Mouse (Mus musculus) MEL (cell line): ENCODE data around the gene Arhgap42. TPM values are rescaled to one million over a fixed set of nuclear protein-coding genes. Genes with fewer than 3 reads are reported as not detected.

ENCODE experiments used
- DNase-seq: peaks from one replicate; pipeline ENCODE4 v3.0.0; 2011; ENCODE audit warnings: low read depth, low spot score
- H3K27ac ChIP-seq: 2 replicates; pipeline ENCODE4 v1.5.1; 2012; ENCODE audit warnings: low read depth, mild to moderate bottlenecking, control low read depth, low read length, moderate library complexity; ENCODE audit not compliant: control insufficient read depth
- H3K27me3 ChIP-seq, 2 experiments: fragments of 150-350 bp in 1 of 2; sonication (generic) in 1 of 2; 2 replicates each; pipeline ENCODE4 v1.6.1; 2012; ENCODE audit warnings: low read length in 2 of 2, mild to moderate bottlenecking in 2 of 2, improper control_type of control experiment in 1 of 2, moderate library complexity in 1 of 2; ENCODE audit not compliant: insufficient read depth in 2 of 2, control insufficient read depth in 1 of 2
- H3K36me3 ChIP-seq, 2 experiments: 2 replicates each; pipeline ENCODE4 v1.6.1; 2012 to 2014; ENCODE audit warnings: low read length in 2 of 2, improper control_type of control experiment in 1 of 2, inconsistent platforms in 1 of 2, mild to moderate bottlenecking in 1 of 2; ENCODE audit not compliant: insufficient read depth in 2 of 2, control insufficient read depth in 1 of 2
- H3K4me1 ChIP-seq, 2 experiments: fragments of 150-350 bp in 1 of 2; sonication (generic) in 1 of 2; 2 replicates each; pipeline ENCODE4 v1.6.1; 2012; ENCODE audit warnings: low read length in 2 of 2, improper control_type of control experiment in 1 of 2, mild to moderate bottlenecking in 1 of 2; ENCODE audit not compliant: insufficient read depth in 2 of 2, control insufficient read depth in 1 of 2
- H3K4me3 ChIP-seq, 2 experiments: fragments of 150-350 bp in 1 of 2; sonication (generic) in 1 of 2; 2 replicates each; pipeline ENCODE4 v1.5.1; 2012; ENCODE audit warnings: low read depth in 2 of 2, low read length in 2 of 2, mild to moderate bottlenecking in 2 of 2, moderate library complexity in 2 of 2, control low read depth in 1 of 2, improper control_type of control experiment in 1 of 2; ENCODE audit not compliant: control insufficient read depth in 1 of 2, insufficient read depth in 1 of 2
- H3K79me2 ChIP-seq: 2 replicates; pipeline ENCODE4 v1.6.1; 2012; ENCODE audit warnings: mild to moderate bottlenecking, low read length, moderate library complexity; ENCODE audit not compliant: control insufficient read depth, poor library complexity, insufficient read depth
- H3K9ac ChIP-seq: 2 replicates; pipeline ENCODE4 v1.6.1; 2012; ENCODE audit warnings: low read depth, mild to moderate bottlenecking, control low read depth, low read length, moderate library complexity; ENCODE audit not compliant: control insufficient read depth, poor library complexity, severe bottlenecking
- H3K9me3 ChIP-seq: fragments of 150-350 bp; sonication (generic); replicated peaks from 2 replicates; pipeline ENCODE4 v1.6.1; 2012; ENCODE audit warnings: mild to moderate bottlenecking, low read length, improper control_type of control experiment, moderate library complexity; ENCODE audit not compliant: insufficient read depth
- BHLHE40 ChIP-seq: IDR thresholded peaks from 2 replicates; pipeline ENCODE4 v1.6.1; 2012; ENCODE audit warnings: low read depth, mild to moderate bottlenecking, inconsistent platforms, low read length, improper control_type of control experiment, borderline replicate concordance
- CTCF ChIP-seq, 3 experiments: IDR thresholded peaks in 2 of 3; conservative IDR thresholded peaks in 1 of 3; 2 replicates each; pipeline ENCODE4 v1.5.1; 2011 to 2012; ENCODE audit warnings: low read length in 3 of 3, low read depth in 2 of 3, mild to moderate bottlenecking in 2 of 3, improper control_type of control experiment in 1 of 3, inconsistent platforms in 1 of 3, mixed read lengths in 1 of 3, moderate library complexity in 1 of 3; ENCODE audit not compliant: control insufficient read depth in 1 of 3, insufficient read depth in 1 of 3, poor library complexity in 1 of 3, severe bottlenecking in 1 of 3
- EP300 ChIP-seq, 2 experiments: IDR thresholded peaks; 2 replicates each; pipeline ENCODE4 v1.6.1; 2011; ENCODE audit warnings: improper control_type of control experiment in 2 of 2, low read length in 2 of 2, low read depth in 1 of 2, mild to moderate bottlenecking in 1 of 2
- GABPA ChIP-seq: IDR thresholded peaks from 2 replicates; pipeline ENCODE4 v1.6.1; 2012; ENCODE audit warnings: low read depth, mild to moderate bottlenecking, inconsistent platforms, low read length, improper control_type of control experiment, moderate library complexity
- JUND ChIP-seq: IDR thresholded peaks from 2 replicates; pipeline ENCODE4 v1.6.1; 2011; ENCODE audit warnings: low read depth, mild to moderate bottlenecking, improper control_type of control experiment, low read length
- MAX ChIP-seq: IDR thresholded peaks from 2 replicates; pipeline ENCODE4 v1.6.1; 2011; ENCODE audit warnings: low read length, improper control_type of control experiment
- MAZ ChIP-seq: IDR thresholded peaks from 2 replicates; pipeline ENCODE4 v1.6.1; 2012; ENCODE audit warnings: low read depth, mild to moderate bottlenecking, inconsistent platforms, low read length, improper control_type of control experiment
- MEF2A ChIP-seq: IDR thresholded peaks from 2 replicates; pipeline ENCODE4 v1.6.1; 2014; ENCODE audit warnings: low read depth, mild to moderate bottlenecking, inconsistent platforms, low read length, improper control_type of control experiment; ENCODE audit not compliant: poor library complexity, insufficient replicate concordance, severe bottlenecking; ENCODE audit errors: extremely low read depth
- MXI1 ChIP-seq: IDR thresholded peaks from 2 replicates; pipeline ENCODE4 v1.6.1; 2011; ENCODE audit warnings: mild to moderate bottlenecking, low read depth, low read length, improper control_type of control experiment
- MYB ChIP-seq: IDR thresholded peaks from 2 replicates; pipeline ENCODE4 v1.6.1; 2011; ENCODE audit warnings: mild to moderate bottlenecking, low read depth, low read length, improper control_type of control experiment
- MYC ChIP-seq: IDR thresholded peaks from 2 replicates; pipeline ENCODE4 v1.6.1; 2011; ENCODE audit warnings: low read depth, mild to moderate bottlenecking, low read length, improper control_type of control experiment, moderate library complexity
- NELFE ChIP-seq: IDR thresholded peaks from 2 replicates; pipeline ENCODE4 v1.6.1; 2011; ENCODE audit warnings: low read depth, low read length, improper control_type of control experiment
- POLR2AphosphoS2 ChIP-seq: IDR thresholded peaks from 2 replicates; pipeline ENCODE4 v1.6.1; 2011; ENCODE audit warnings: low read length, improper control_type of control experiment
- POLR2AphosphoS5 ChIP-seq: IDR thresholded peaks from 2 replicates; pipeline ENCODE4 v1.6.1; 2012; ENCODE audit warnings: low read depth, borderline replicate concordance, mild to moderate bottlenecking, inconsistent platforms, low read length, moderate library complexity, mixed read lengths
- SMC3 ChIP-seq: IDR thresholded peaks from 2 replicates; pipeline ENCODE4 v1.6.1; 2011; ENCODE audit warnings: low read depth, low read length, improper control_type of control experiment
- TAL1 ChIP-seq: IDR thresholded peaks from 2 replicates; pipeline ENCODE4 v1.6.1; 2012; ENCODE audit warnings: mild to moderate bottlenecking, inconsistent platforms, low read length, moderate library complexity, mixed read lengths
- TBP ChIP-seq: IDR thresholded peaks from 2 replicates; pipeline ENCODE4 v1.8.0; 2011; ENCODE audit warnings: low read depth, low read length, improper control_type of control experiment
- TCF12 ChIP-seq: IDR thresholded peaks from 2 replicates; pipeline ENCODE4 v1.6.1; 2014; ENCODE audit warnings: low read depth, mild to moderate bottlenecking, inconsistent platforms, low read length, improper control_type of control experiment, moderate library complexity
- UBTF ChIP-seq: IDR thresholded peaks from 2 replicates; pipeline ENCODE4 v1.6.1; 2012; ENCODE audit warnings: low read depth, mild to moderate bottlenecking, inconsistent platforms, low read length, improper control_type of control experiment, moderate library complexity, borderline replicate concordance; ENCODE audit not compliant: insufficient read depth
- USF1 ChIP-seq: IDR thresholded peaks from 2 replicates; pipeline ENCODE4 v1.6.1; 2014; ENCODE audit warnings: low read depth, mild to moderate bottlenecking, inconsistent platforms, low read length, improper control_type of control experiment, moderate library complexity
- USF2 ChIP-seq, 2 experiments: IDR thresholded peaks; 2 replicates each; pipeline ENCODE4 v1.6.1; 2011 to 2012; ENCODE audit warnings: improper control_type of control experiment in 2 of 2, low read length in 2 of 2, borderline replicate concordance in 1 of 2, inconsistent platforms in 1 of 2, low read depth in 1 of 2, mild to moderate bottlenecking in 1 of 2; ENCODE audit not compliant: insufficient read depth in 1 of 2
- ZC3H11A ChIP-seq: IDR thresholded peaks from 2 replicates; pipeline ENCODE4 v1.6.1; 2012; ENCODE audit warnings: low read depth, mild to moderate bottlenecking, inconsistent platforms, low read length, improper control_type of control experiment
- ZMIZ1 ChIP-seq: IDR thresholded peaks from 2 replicates; pipeline ENCODE4 v1.6.1; 2012; ENCODE audit warnings: low read depth, mild to moderate bottlenecking, inconsistent platforms, low read length, improper control_type of control experiment, moderate library complexity
- ZNF384 ChIP-seq: IDR thresholded peaks from 2 replicates; pipeline ENCODE4 v1.6.1; 2012; ENCODE audit warnings: low read depth, mild to moderate bottlenecking, inconsistent platforms, low read length, improper control_type of control experiment
- polyA plus RNA-seq, 2 experiments: library from polyadenylated mRNA; stranded (reverse) in 1 of 2; unstranded in 1 of 2; fragments of >175 nt in 1 of 2; fragments of >200 nt in 1 of 2; gene quantifications; 2 replicates each; pipeline versions ENCODE4 v1.2.1 to v1.2.4; 2012; ENCODE audit warnings: low replicate concordance in 2 of 2, low read depth in 1 of 2; ENCODE audit not compliant: insufficient read length in 2 of 2, insufficient read depth in 1 of 2, missing spikeins in 1 of 2
- total RNA-seq: library from RNA; depleted of rRNA; stranded (reverse); fragments of 300-350 nt; gene quantifications from 2 replicates; pipeline ENCODE4 v1.2.3, GENCODE M21; 2012

Gene Arhgap42
- total and polyA plus RNA-seq, 3 experiments, result not detected

GRCm38 (mm10) chr9:9177745-9178144, 61.2 kb downstream of the Arhgap42 start:
- no peak for DNase-seq
- Histone ChIP-seq H3K27me3 (no peaks in the 10 kb centered on the region), H3K79me2 (no peaks in the 10 kb centered on the region), H3K4me1 (no peaks in the 10 kb centered on the region), H3K9me3 (no peaks in the 10 kb centered on the region), H3K4me3 (no peak overlapping the region), H3K27ac (no peak overlapping the region)
- TF ChIP-seq MAZ, result no peak
- no peak for TF ChIP-seq MYB
- TF ChIP-seq POLR2AphosphoS5, result no peak
- TF ChIP-seq MEF2A, result no peak
- no peak for TF ChIP-seq MAX
- TF ChIP-seq ZMIZ1, result no peak
- TF ChIP-seq TAL1, result no peak
- TF ChIP-seq GABPA, result no peak
- no peak for TF ChIP-seq CTCF (IDR thresholded peaks at IDR 0.05 in 2 of 3, conservative IDR thresholded peaks at IDR 0.05 in 1 of 3; ENCODE audit: control insufficient read depth in 1 of 3, insufficient read depth in 1 of 3, low read depth in 2 of 3, low read length in 3 of 3, poor library complexity in 1 of 3, severe bottlenecking in 1 of 3)
- TF ChIP-seq ZNF384, result no peak
- no peak for TF ChIP-seq TBP
- no peak for TF ChIP-seq USF1
- TF ChIP-seq BHLHE40, result no peak
- TF ChIP-seq, all 39 proteins: peak for 0
- Histone ChIP-seq H3K9ac (no peak overlapping the region), H3K36me3 (no peaks in the 10 kb centered on the region)

GRCm38 (mm10) chr9:9174924-9175323, 64.0 kb downstream of the Arhgap42 start:
- no peak overlapping the region for H3K27ac ChIP-seq
- no peaks in the 10 kb centered on the region for H3K36me3 ChIP-seq
- no peaks in the 10 kb centered on the region for H3K27me3 ChIP-seq
- H3K9me3 ChIP-seq, result no peaks in the 10 kb centered on the region
- H3K79me2 ChIP-seq, result no peaks in the 10 kb centered on the region
- H3K9ac ChIP-seq, result no peak overlapping the region
- no peak overlapping the region for H3K4me3 ChIP-seq
- no peaks in the 10 kb centered on the region for H3K4me1 ChIP-seq
- no peak for TF ChIP-seq USF2 (IDR thresholded peaks at IDR 0.05; ENCODE audit: borderline replicate concordance in 1 of 2, insufficient read depth in 1 of 2, low read depth in 1 of 2, low read length in 2 of 2)
- TF ChIP-seq POLR2AphosphoS2, result no peak
- no peak for TF ChIP-seq ZMIZ1
- no peak for DNase-seq

GRCm38 (mm10) chr9:9174206-9174605, 64.7 kb downstream of the Arhgap42 start:
- no peak overlapping the region for H3K4me3 ChIP-seq
- H3K27ac ChIP-seq, result no peak overlapping the region
- H3K4me1 ChIP-seq, result no peaks in the 10 kb centered on the region
- no peaks in the 10 kb centered on the region for H3K79me2 ChIP-seq
- H3K9ac ChIP-seq, result no peak overlapping the region
- H3K9me3 ChIP-seq, result no peaks in the 10 kb centered on the region
- TF ChIP-seq JUND (no peak), MEF2A (no peak), EP300 (IDR thresholded peaks at IDR 0.05; ENCODE audit: low read depth in 1 of 2, low read length in 2 of 2) (no peak), UBTF (no peak), CTCF (IDR thresholded peaks at IDR 0.05 in 2 of 3, conservative IDR thresholded peaks at IDR 0.05 in 1 of 3; ENCODE audit: control insufficient read depth in 1 of 3, insufficient read depth in 1 of 3, low read depth in 2 of 3, low read length in 3 of 3, poor library complexity in 1 of 3, severe bottlenecking in 1 of 3) (no peak), MYC (no peak), MAZ (no peak), ZMIZ1 (no peak), MXI1 (no peak), SMC3 (no peak), ZC3H11A (no peak), BHLHE40 (no peak), GABPA (no peak), TCF12 (no peak), NELFE (no peak)
- TF ChIP-seq, all 39 proteins: peak for 0
- Histone ChIP-seq H3K36me3 (no peaks in the 10 kb centered on the region), H3K27me3 (no peaks in the 10 kb centered on the region)
- no peak for DNase-seq
